Mouse (Mus musculus): ENCODE data around the gene March7. TPM values are rescaled to one million over a fixed set of nuclear protein-coding genes. Genes with fewer than 3 reads are reported as not detected.

The March7 gene
- polyA plus RNA-seq, 1 experiment from 2014 or later: 94.9 TPM

DNA sequence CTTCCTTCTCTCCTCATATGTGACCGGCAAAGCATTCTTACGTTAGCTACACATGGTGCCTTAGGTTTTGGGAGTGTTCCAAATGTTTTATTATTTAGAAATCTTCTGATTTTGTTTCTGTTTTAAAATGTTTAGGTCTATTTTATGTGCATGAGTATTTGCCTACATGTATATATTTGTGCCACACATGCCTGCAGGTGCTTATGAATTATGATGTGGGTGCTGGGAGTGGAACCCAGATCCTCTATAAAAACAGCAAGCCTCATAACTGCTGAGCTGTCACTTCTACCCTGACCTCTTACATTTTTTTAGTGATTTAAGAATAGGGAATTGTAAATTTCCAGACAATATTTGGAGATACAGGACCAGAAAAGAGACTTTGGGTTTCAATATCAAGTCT lies 12.3 kb downstream of the March7 start:
- no peaks in the 10 kb centered on the region for H3K4me1 ChIP-seq (ENCODE audit: control insufficient read depth, insufficient read depth, low read length)
- 88% methylated on average over 2 of the region's 2 CpGs for WGBS
- no peak for DNase-seq (ENCODE audit: low spot score)
- H3K4me2 ChIP-seq (ENCODE audit: low read length): no peak overlapping the region
- no peaks in the 10 kb centered on the region for H3K36me3 ChIP-seq (ENCODE audit: control insufficient read depth, insufficient read depth, low read length)
- no peak overlapping the region for H3K4me3 ChIP-seq (ENCODE audit: low read depth, low read length)
- no peaks in the 10 kb centered on the region for H3K9me3 ChIP-seq (replicated peaks; ENCODE audit: control insufficient read depth, low read length)
- ATAC-seq: no peak
- no peak overlapping the region for H3K9ac ChIP-seq (ENCODE audit: low read length)
- no peak overlapping the region for H3K27ac ChIP-seq (ENCODE audit: low read depth, low read length)
- no peaks in the 10 kb centered on the region for H3K27me3 ChIP-seq (replicated peaks; ENCODE audit: control insufficient read depth, insufficient read depth, low read length)

DNA sequence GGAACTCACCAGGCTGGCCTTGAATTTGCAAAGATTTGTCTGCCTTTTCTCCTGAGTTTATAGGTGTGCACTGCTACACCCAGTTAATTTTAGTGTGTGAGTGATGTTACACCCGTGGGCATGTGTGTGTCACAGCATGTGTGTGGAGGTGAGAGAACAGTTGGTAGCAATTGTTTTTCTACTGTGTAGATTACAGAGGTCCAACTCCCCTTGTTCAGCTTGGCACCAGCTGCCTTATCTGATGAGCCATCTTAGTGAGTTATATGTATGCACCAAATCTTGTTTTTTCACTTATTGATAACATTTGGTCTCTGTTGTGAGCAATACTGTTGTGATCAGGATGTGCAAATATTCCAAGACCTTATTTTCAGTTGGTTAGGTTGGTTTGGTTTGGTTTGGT lies 13.8 kb downstream of the March7 start:
- no peaks in the 10 kb centered on the region for H3K9me3 ChIP-seq (replicated peaks; ENCODE audit: control insufficient read depth, low read length)
- 77% methylated on average over 1 of the region's 1 CpGs for WGBS
- H3K27me3 ChIP-seq (replicated peaks; ENCODE audit: control insufficient read depth, insufficient read depth, low read length): no peaks in the 10 kb centered on the region
- DNase-seq (ENCODE audit: low spot score) (no peak), ATAC-seq (no peak)
- no peaks in the 10 kb centered on the region for H3K36me3 ChIP-seq (ENCODE audit: control insufficient read depth, insufficient read depth, low read length)
- H3K4me3 ChIP-seq (ENCODE audit: low read depth, low read length): no peak overlapping the region
- no peaks in the 10 kb centered on the region for H3K4me1 ChIP-seq (ENCODE audit: control insufficient read depth, insufficient read depth, low read length)
- no peak overlapping the region for H3K27ac ChIP-seq (ENCODE audit: low read depth, low read length)
- no peak overlapping the region for H3K4me2 ChIP-seq (ENCODE audit: low read length)
- no peak overlapping the region for H3K9ac ChIP-seq (ENCODE audit: low read length)

DNA sequence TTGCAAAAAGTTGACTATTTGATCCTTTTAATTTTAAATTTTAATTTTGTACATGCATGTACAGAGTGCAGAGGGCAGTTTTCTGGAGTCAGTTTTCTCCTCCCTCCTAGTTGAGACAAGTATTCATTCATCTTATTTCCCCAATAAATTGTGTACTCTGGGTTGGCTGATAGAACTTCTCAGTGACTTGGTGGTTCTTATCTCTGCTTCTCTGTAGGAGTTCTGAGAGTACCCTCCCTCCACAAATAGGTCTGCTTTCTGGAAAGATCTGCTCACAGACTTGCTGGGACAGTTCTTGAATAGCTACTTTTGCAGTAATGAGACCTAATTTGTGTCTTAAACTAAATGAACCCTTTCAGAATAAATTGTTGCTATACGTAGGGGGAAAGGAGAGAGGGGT lies 18.8 kb downstream of the March7 start:
- no peaks in the 10 kb centered on the region for H3K27me3 ChIP-seq (replicated peaks; ENCODE audit: control insufficient read depth, insufficient read depth, low read length)
- no peak overlapping the region for H3K4me2 ChIP-seq (ENCODE audit: low read length)
- no peak overlapping the region for H3K4me3 ChIP-seq (ENCODE audit: low read depth, low read length)
- H3K9me3 ChIP-seq (replicated peaks; ENCODE audit: control insufficient read depth, low read length): no peaks in the 10 kb centered on the region
- 19% methylated on average over 1 of the region's 1 CpGs for WGBS
- H3K9ac ChIP-seq (ENCODE audit: low read length): no peak overlapping the region
- H3K27ac ChIP-seq (ENCODE audit: low read depth, low read length): no peak overlapping the region
- no peak for DNase-seq (ENCODE audit: low spot score)
- no peak for ATAC-seq
- no peaks in the 10 kb centered on the region for H3K4me1 ChIP-seq (ENCODE audit: control insufficient read depth, insufficient read depth, low read length)
- H3K36me3 ChIP-seq (ENCODE audit: control insufficient read depth, insufficient read depth, low read length): peaks cover 31% of the 10 kb centered on the region

DNA sequence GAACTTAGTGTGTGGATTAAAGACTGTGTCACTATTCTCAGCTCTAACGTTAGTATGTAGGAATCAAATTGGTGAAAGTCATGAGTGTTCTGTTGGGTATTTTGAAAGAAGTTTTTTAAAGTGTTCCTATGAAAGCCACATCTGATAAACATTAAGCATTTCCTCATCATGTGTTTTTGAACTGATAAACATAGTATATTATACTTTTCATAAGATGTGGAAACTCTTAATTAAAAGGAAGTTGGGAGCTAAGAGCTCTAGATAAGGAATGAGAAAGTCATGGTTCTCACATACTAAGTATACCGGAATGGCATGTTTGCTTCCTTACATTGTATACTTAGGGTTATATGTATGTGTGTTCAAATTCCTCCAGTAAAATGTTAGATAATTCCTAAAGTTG lies 20.7 kb downstream of the March7 start:
- 90% methylated on average over 2 of the region's 2 CpGs for whole genome bisulfite sequencing
- no peak for ATAC-seq
- H3K4me3 ChIP-seq (ENCODE audit: low read depth, low read length): no peak overlapping the region
- H3K9me3 ChIP-seq (replicated peaks; ENCODE audit: control insufficient read depth, low read length): no peaks in the 10 kb centered on the region
- H3K4me1 ChIP-seq (ENCODE audit: control insufficient read depth, insufficient read depth, low read length): no peaks in the 10 kb centered on the region
- peaks cover 46% of the 10 kb centered on the region for H3K36me3 ChIP-seq (ENCODE audit: control insufficient read depth, insufficient read depth, low read length)
- H3K4me2 ChIP-seq (ENCODE audit: low read length): no peak overlapping the region
- no peaks in the 10 kb centered on the region for H3K27me3 ChIP-seq (replicated peaks; ENCODE audit: control insufficient read depth, insufficient read depth, low read length)
- H3K27ac ChIP-seq (ENCODE audit: low read depth, low read length): no peak overlapping the region
- no peak for DNase-seq (ENCODE audit: low spot score)
- no peak overlapping the region for H3K9ac ChIP-seq (ENCODE audit: low read length)

GRCm38 (mm10) chr2:60233147-60233546 lies 23.5 kb downstream of the March7 start:
- whole genome bisulfite sequencing: 84% methylated on average over 2 of the region's 2 CpGs
- no peak overlapping the region for H3K9ac ChIP-seq (ENCODE audit: low read length)
- H3K27ac ChIP-seq (ENCODE audit: low read depth, low read length): no peak overlapping the region
- H3K4me2 ChIP-seq (ENCODE audit: low read length): no peak overlapping the region
- no peaks in the 10 kb centered on the region for H3K27me3 ChIP-seq (replicated peaks; ENCODE audit: control insufficient read depth, insufficient read depth, low read length)
- no peak for ATAC-seq
- H3K4me1 ChIP-seq (ENCODE audit: control insufficient read depth, insufficient read depth, low read length): no peaks in the 10 kb centered on the region
- H3K9me3 ChIP-seq (replicated peaks; ENCODE audit: control insufficient read depth, low read length): no peaks in the 10 kb centered on the region
- H3K4me3 ChIP-seq (ENCODE audit: low read depth, low read length): no peak overlapping the region
- H3K36me3 ChIP-seq (ENCODE audit: control insufficient read depth, insufficient read depth, low read length): peaks cover 69% of the 10 kb centered on the region
- DNase-seq (ENCODE audit: low spot score): no peak

GRCm38 (mm10) chr2:60234506-60234905 lies 24.8 kb downstream of the March7 start:
- 91% methylated on average over 7 of the region's 7 CpGs for WGBS
- no peak for DNase-seq (ENCODE audit: low spot score)
- Histone ChIP-seq H3K9ac (ENCODE audit: low read length) (no peak overlapping the region), H3K36me3 (ENCODE audit: control insufficient read depth, insufficient read depth, low read length) (peaks cover 78% of the 10 kb centered on the region), H3K27me3 (replicated peaks; ENCODE audit: control insufficient read depth, insufficient read depth, low read length) (no peaks in the 10 kb centered on the region), H3K4me2 (ENCODE audit: low read length) (no peak overlapping the region), H3K4me3 (ENCODE audit: low read depth, low read length) (no peak overlapping the region), H3K4me1 (ENCODE audit: control insufficient read depth, insufficient read depth, low read length) (no peaks in the 10 kb centered on the region), H3K9me3 (replicated peaks; ENCODE audit: control insufficient read depth, low read length) (no peaks in the 10 kb centered on the region), H3K27ac (ENCODE audit: low read depth, low read length) (no peak overlapping the region)
- ATAC-seq: no peak

- DNase-seq (ENCODE audit: low spot score) (no peak), ATAC-seq (no peak)
- Histone ChIP-seq H3K9ac (ENCODE audit: low read length) (no peak overlapping the region), H3K4me3 (ENCODE audit: low read depth, low read length) (no peak overlapping the region), H3K4me1 (ENCODE audit: control insufficient read depth, insufficient read depth, low read length) (no peaks in the 10 kb centered on the region), H3K27ac (ENCODE audit: low read depth, low read length) (no peak overlapping the region), H3K36me3 (ENCODE audit: control insufficient read depth, insufficient read depth, low read length) (peaks cover 21% of the 10 kb centered on the region), H3K4me2 (ENCODE audit: low read length) (no peak overlapping the region), H3K27me3 (replicated peaks; ENCODE audit: control insufficient read depth, insufficient read depth, low read length) (no peaks in the 10 kb centered on the region), H3K9me3 (replicated peaks; ENCODE audit: control insufficient read depth, low read length) (no peaks in the 10 kb centered on the region)
- WGBS: 84% methylated on average over 4 of the region's 4 CpGs
These were observed 43.1 kb downstream of the March7 start for GRCm38 (mm10) chr2:60252782-60253181.

- no peak for DNase-seq (ENCODE audit: low spot score)
- Histone ChIP-seq H3K27me3 (replicated peaks; ENCODE audit: control insufficient read depth, insufficient read depth, low read length) (no peaks in the 10 kb centered on the region), H3K36me3 (ENCODE audit: control insufficient read depth, insufficient read depth, low read length) (peaks cover 21% of the 10 kb centered on the region), H3K4me1 (ENCODE audit: control insufficient read depth, insufficient read depth, low read length) (no peaks in the 10 kb centered on the region), H3K4me3 (ENCODE audit: low read depth, low read length) (no peak overlapping the region), H3K9ac (ENCODE audit: low read length) (no peak overlapping the region), H3K4me2 (ENCODE audit: low read length) (no peak overlapping the region), H3K9me3 (replicated peaks; ENCODE audit: control insufficient read depth, low read length) (no peaks in the 10 kb centered on the region), H3K27ac (ENCODE audit: low read depth, low read length) (no peak overlapping the region)
- no peak for ATAC-seq
These were observed 43.8 kb downstream of the March7 start for GRCm38 (mm10) chr2:60253506-60253905.

DNA sequence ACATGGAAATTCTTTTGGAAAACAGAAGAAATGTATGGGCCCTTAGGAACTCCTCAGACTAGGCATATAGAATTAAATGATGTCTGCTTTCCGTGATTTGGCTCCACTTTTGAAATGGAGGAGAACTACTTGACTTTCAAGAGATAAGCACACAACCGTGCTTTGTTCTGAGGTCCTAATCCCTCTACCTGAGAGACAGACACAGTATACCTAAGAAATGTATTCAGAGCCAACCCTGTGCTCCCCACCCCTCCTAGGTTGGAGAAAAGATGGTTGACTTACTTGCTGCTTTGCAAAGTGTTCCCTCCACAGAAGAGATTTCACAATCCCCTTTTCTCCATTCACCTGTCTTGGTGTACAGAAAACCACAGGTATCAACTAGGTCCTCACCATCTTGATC lies 47.1 kb downstream of the March7 start:
- Histone ChIP-seq H3K9me3 (replicated peaks; ENCODE audit: control insufficient read depth, low read length) (no peaks in the 10 kb centered on the region), H3K27me3 (replicated peaks; ENCODE audit: control insufficient read depth, insufficient read depth, low read length) (no peaks in the 10 kb centered on the region), H3K9ac (ENCODE audit: low read length) (no peak overlapping the region), H3K4me1 (ENCODE audit: control insufficient read depth, insufficient read depth, low read length) (no peaks in the 10 kb centered on the region), H3K36me3 (ENCODE audit: control insufficient read depth, insufficient read depth, low read length) (0 out of 2 replicates have a peak, but pooled peaks cover 4% of the 10 kb centered on the region), H3K4me2 (ENCODE audit: low read length) (no peak overlapping the region), H3K4me3 (ENCODE audit: low read depth, low read length) (no peak overlapping the region), H3K27ac (ENCODE audit: low read depth, low read length) (no peak overlapping the region)
- ATAC-seq (no peak), DNase-seq (ENCODE audit: low spot score) (no peak)
- 85% methylated on average over 2 of the region's 2 CpGs for WGBS
